Mouse (Mus musculus): Measurements from ENCODE around the gene Vmn1r54.
"Not testable (repeated sequence)": the region's sequence is repeated elsewhere in the genome, so short reads cannot be mapped to it uniquely, and the experiment has no call there.

The Vmn1r54 gene

DNA sequence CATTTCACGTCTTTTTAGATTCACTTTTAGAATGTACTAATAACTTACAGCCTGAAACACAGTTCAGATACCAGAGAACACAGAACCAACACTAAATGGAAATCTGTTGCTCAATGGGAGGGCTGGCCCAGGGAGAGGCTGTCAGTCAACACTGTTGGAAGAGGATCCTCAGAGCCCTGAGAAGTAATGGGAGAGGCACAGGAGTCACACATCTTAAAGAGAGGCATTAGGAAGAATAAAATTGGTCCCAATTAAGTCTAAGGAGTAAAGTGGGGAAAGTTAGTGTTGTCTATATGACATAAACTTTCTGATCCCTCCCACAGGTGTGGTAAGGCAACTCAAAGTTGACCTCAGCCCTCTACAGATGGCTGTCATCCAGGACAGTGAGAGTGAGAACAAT, at the start of gene Vmn1r54:
Gene Vmn1r54, plus strand, starts transcription at position 301 of the 400 bp plus-strand sequence.
- DNase-seq (ENCODE audit: low spot score in 2 of 2) = no peak

DNA sequence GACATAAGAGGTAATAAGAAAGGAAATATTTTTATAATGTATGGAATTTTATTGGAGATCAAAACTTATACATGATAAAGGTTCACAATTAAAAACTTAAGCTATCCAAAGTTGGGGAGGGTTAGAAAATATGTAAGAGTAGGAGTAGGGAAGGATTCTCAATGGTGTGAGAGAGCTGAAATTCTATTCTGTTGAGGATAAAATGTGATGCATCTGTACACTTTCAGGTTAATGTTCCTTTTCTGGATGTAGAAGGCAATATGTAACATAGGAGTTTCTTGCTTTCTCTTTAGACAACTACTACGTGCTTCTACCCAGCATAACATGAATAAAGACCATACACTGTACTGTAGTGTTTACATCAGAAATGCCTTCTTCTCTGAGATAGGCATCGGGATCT, 43.6 kb upstream of the Vmn1r54 start, which contains the start of gene V1ra8:
Gene V1ra8, plus strand, starts transcription at position 301 of the 400 bp plus-strand sequence.
- DNase-seq (ENCODE audit: low spot score in 2 of 2) = not testable (repeated sequence)

DNA sequence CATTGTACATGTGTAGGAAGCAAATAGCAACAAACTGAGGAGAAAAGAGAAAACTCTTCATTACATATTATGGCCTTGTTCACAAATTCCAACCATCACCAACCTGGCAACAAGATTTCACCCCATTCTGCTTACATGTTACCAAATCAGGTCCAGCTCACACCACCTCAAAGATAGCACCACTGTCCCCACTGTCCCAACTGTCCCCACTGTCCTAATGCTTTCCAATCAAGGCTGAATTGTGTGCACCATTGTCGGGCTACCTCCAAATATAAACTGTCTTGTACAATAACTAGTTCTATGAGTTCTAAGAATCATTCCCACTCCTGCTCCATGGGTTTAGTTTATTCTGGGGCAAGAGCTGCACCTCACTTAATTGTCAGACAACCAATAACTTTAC, 21.8 kb upstream of the Vmn1r54 start, which contains the start of gene Vmn1r53:
Gene Vmn1r53, minus strand, starts transcription at position 101 of the 400 bp plus-strand sequence.
- DNase-seq (ENCODE audit: low spot score in 2 of 2) = no peak

DNA sequence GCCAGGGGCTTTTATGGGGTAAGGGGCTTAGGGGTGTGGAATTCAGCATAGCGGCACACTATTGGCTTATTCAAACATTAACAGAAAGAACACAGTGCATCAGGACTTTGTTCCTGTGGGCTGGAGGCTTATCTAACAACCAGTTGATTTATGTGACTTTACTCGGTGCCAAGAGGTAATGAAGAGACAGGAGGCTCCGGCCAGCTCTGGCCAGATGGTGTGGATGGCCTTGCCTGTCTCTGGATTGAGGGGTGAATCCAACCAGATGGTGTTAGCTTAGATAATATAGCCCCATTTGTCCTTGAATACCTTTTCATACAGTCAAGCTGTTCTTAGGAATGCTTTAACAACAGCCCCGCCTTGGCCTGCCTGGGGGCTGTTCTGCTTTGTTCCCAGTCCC, 14.0 kb upstream of the Vmn1r54 start:
- DNase-seq (ENCODE audit: low spot score in 2 of 2) = not testable (repeated sequence)

DNA sequence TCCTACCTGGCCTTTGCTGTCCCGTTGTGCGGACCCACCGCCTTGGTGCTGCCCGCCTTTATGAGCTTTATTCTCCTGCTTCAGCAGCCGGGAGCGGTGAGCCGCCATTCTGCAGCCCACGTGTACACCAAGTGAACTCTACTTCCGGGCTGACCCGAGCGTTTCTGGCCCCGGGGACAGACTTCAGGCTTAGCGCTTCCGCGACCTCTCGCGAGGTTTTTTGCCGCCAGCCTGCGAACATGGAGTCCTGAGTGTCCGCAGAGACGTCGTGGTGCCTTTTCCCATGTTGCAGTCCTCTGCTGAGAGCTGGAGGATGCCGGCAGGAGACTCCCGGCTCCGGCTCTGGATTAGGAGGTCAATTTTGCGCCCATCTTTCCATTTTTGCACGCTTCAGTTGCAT, 13.4 kb upstream of the Vmn1r54 start:
- DNase-seq (ENCODE audit: low spot score in 2 of 2) = no peak

DNA sequence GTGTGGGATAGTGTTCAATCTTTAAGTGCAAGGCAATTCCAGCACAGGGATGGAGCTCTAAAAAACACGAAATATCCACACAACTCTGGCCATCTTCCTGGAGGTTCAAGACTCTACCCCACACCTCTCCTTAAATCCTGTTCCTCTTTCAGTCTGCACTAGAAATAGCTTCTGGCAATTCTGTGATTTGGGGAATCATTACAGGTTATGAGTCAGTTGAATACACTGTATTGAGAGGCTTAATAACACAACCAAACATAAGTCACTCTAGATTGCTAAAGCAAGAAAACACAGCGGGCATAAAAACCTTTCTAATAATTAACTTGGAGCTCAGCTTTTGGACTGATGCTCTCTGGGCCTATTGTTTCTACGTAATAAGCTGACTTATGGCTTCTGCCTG, 2.1 kb upstream of the Vmn1r54 start:
- DNase-seq (ENCODE audit: low spot score in 2 of 2) = no peak

DNA sequence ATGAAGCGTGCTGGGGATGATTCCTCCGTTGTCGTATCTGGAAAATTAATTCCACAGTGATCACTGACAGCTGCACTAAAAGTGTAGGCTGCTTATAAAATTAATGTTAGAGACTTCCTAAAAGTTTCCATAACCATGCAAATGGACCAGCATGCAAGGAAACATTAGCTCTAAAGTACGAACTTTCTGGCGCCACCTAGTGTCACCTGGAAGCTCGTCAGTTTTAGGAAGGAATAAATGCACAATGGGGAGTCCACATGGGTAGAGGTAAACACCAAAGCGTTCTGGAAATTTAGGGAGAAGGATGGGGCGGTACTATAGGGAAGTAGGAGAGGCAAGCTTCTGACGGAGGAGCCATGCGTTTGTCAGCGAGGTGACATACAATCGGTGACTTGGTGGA, 42.2 kb downstream of the Vmn1r54 start:
- peak in 1 of 2 experiments; percentile 33 for DNase-seq (ENCODE audit: low spot score in 2 of 2)

DNA sequence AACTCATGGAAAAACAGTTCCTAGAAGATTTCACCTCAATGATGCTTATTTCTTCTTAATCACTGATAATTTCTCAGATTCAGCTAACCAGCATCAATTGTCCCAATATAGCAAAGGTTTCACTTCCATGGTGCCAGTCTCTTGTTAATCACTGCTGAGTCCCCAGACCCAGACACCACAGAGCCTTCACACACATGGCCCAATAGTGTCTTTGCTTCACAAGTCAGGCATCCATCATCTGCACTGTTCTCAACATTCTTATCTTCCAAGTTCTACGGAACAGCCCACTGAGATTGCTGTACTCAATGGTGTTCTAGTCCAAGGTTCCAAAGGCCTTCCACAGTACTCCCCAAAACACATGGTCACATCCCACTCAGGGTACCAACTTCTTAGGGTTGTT, 54.8 kb downstream of the Vmn1r54 start, which contains the start of gene BC048671:
Gene BC048671, plus strand, starts transcription at position 301 of the 400 bp plus-strand sequence.
- DNase-seq (ENCODE audit: low spot score in 2 of 2) = no peak

DNA sequence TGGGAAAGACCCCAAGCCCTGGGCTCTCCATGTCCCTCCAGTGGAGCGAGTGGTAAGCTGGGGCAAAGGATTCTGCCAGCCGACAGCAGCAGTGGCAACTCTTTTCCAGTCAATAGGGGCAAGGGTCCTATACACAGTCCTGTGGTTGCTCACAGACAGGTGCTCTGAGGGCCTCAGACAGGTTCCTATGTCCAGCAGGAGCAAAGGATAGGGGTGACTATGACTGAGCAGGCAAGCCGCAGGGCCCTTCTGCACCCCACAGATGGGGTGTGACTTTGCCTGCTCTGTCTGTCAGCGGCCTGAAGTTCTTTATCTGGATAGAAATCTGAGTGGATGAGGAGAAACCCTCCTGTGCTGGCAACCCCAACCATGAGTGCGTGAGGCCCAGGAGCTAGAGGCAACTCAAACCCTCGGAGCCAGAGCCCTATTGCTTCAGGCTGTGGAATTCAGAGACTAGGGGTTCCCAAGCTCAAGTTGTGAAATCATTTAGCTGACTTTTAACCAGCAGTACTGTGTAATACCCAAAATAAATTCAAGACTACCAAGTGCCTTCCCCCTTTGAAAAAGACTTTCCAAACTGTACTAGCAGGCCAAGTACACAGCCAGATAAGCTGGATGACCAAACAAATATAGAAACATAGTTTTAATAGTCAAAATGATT, 60.3 kb downstream of the Vmn1r54 start:
- DNase-seq (ENCODE audit: low spot score in 2 of 2) = no peak

DNA sequence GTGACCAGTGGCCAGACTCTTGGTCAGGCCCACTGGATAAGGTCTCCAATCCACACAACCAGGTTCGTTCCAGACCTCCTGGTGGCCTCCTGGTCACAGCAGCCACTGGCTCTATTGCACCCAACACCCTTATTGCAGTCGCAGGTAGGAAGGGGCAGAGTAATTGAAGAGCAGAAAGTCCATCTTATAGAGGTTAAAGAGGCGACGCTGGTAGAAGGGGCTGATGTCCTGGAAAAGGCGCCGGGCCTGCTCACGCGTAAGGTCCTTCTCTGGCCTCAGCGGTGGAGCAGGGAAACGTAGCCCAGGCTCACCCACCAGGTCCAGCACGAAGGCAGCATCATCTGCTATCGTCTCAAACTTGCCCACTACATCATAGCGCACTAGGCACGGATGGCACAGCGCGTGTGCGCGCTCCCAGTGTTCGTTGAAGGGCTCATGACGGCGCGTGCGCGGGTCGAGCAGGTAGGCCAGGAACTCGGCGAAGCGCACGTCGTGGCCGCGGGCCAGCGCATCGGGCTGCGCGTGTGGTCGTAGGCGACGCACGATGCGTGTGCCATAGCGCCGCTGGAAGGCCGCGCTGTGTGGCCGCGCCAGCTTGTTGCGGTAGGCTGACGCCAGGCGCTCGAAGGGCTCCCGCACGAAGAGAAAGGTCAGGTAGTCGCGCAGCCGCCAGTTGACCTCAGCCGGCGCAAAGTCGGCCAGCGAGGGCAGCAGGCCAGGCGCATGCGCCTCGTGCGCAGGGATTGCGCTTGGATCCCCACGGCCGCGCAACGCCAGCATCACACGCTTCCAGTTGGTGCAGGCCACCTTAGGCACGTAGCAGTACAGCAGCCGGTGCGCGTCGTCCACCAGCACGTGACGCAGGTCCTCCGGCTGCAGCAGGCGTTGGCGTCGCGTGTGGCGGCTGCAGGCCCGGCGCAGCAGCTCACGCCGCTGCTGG, 63.0 kb downstream of the Vmn1r54 start:
- DNase-seq (ENCODE audit: low spot score in 2 of 2) = no peak

DNA sequence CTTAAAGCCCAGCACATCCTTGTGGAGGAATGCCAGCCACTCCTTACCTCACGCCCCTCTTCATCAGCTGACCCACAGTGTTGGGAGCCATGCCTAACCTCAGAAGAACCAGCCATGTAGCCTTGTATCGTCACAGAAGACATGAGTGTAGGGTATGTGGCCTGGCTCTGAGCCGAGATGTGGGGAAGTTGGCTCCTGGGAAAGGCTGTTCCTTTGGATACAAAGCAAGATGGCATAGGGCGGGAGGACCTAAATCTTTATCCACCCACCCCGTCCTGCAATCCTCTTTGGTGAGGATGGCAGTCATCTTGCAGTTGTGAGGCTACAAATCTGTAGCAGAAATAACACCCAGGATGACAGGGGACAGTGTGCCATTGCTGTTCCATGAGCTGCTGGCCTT, 69.9 kb downstream of the Vmn1r54 start:
- peak in 1 of 2 experiments; percentile 28 for DNase-seq (ENCODE audit: low spot score in 2 of 2)

DNA sequence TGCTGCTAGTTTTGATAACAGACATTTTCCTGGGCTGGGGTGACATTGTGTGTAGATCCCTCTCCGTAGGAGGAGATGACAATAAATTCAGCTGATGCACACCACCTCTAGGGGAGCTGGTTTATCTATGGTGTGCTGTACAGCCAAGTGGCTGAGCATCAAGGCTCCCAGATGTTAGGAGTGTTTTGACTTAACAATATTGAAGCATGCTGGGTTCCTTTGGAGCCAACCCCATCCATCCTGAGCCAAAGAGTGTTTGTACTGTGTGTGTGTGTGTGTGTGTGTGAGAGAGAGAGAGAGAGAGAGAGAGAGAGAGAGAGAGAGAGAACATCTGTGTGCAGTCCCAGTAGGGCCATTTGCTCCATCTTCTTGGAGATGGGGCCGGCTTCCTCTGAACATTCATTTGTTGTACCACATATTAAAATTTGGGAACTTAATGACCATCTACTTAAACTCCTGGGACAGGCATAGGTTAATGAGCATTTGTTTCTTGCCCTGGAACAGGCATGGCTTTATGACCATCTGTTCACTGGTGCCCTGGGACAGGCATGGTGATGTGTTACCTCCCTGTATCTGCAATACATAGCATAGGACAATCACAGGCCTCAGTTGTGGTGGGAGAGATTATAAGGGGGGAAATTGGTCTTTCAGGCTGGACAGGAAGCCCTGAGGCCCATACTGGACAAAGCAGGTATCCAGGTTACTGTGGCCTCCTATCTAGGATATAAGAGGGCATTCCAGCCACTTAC, 71.6 kb downstream of the Vmn1r54 start:
- no peak for DNase-seq (ENCODE audit: low spot score in 2 of 2)

DNA sequence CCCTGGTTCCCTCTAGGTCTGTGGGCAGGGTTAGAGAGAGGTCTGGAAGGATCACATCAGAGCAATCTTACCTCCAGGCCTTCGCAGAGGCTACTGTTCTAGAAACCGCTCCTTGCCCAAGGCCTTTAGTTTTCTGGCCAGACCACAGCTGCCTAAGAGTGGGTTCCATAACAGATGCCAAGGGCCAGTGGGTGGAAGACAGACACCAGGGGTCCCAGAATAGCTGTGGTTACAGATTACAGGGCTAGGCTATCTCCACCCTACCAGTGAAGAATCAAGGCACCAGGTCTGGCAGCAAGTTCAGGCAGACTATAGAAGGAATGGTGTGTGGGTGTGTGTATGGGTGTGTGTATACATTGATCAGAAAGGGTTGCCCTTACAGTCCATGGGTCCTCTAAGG, 72.9 kb downstream of the Vmn1r54 start:
- DNase-seq (ENCODE audit: low spot score in 2 of 2) = no peak

DNA sequence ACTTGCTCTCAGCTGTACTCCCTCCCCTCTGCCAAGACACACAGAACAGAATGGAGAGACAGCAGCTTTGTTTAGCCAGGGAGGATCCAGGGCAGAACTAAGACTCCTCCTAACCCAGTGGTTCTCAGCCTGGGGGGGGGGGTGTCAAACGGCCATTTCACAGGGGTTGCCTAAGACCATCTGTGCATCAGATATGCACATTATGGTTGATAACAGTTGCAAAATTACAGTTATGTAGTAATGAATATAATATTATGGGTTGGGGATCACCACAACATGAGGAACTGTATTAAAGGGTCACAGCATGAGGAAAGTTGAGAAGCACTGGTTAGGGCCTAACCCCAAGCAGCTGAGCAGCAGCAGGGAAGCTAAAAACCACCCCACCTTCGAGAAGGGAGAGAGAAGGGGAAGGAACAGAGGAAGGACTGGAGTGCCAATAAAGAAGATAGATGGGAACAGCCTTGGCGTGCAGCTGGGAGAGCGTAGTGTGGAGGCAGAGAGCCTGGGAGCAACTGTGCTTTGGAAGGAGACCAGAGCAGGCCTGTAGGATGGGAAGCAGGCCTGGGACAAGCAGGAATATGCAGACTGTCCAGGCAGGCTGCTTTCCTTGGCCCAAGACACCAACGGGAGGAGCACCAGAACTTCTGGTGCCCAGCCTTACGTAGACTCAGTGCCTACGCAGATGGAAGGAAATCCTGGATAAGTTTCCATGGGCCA, 73.5 kb downstream of the Vmn1r54 start:
- DNase-seq (ENCODE audit: low spot score in 2 of 2) = peak in 1 of 2 experiments; percentile 31

DNA sequence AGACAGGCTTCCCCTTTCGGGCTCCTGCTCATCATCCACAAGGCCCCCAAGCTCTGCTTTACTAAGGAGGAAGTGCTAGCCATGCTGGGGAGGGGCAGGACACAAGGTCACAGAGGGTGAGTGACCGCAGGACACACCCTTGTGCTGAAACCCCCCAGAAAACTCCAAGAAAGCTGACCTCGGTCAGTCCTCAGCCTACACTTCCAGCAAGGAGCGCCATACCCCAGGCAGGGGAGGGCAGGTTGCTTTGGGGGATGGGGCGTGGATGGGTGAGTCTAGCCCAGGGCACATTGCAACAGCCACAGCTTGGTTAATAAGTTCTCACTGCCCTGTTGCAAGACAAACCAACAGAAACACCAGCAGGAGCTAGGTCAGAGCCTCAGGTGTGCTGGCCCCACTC, 74.3 kb downstream of the Vmn1r54 start:
- no peak for DNase-seq (ENCODE audit: low spot score in 2 of 2)

Data from right cerebral cortex, postnatal 10 days (tissue).